Mouse (Mus musculus): ENCODE results near the gene Kcnk5.

Kcnk5 gene

GRCm38 (mm10) chr14:20112218-20112617 lies 69.4 kb downstream of the Kcnk5 start:
- no peak for DNase-seq

GRCm38 (mm10) chr14:20110945-20111344 lies 70.7 kb downstream of the Kcnk5 start:
- DNase-seq: no peak

- peak; percentile 56 for DNase-seq
Observed at GRCm38 (mm10) chr14:20106271-20106670, 75.3 kb downstream of the Kcnk5 start.

GRCm38 (mm10) chr14:20103207-20103606 lies 78.4 kb downstream of the Kcnk5 start:
- peak; percentile 68 for DNase-seq

GRCm38 (mm10) chr14:20098061-20098460 lies 83.5 kb downstream of the Kcnk5 start:
- peak; percentile 75 for DNase-seq

- no peak for DNase-seq
Observed at GRCm38 (mm10) chr14:20094942-20095341, 86.7 kb downstream of the Kcnk5 start.

- peak; percentile 65 for DNase-seq
Observed at GRCm38 (mm10) chr14:20093493-20093892, 88.1 kb downstream of the Kcnk5 start.

All from lung, postnatal 36 days (tissue).